Mouse (Mus musculus) left cerebral cortex, adult 2 months (tissue): ENCODE results near the gene Ctnnal1. TPM values are rescaled to one million over a fixed set of nuclear protein-coding genes. Genes with fewer than 3 reads are reported as not detected.

Source experiments
- DNase-seq, 2 experiments: peaks; one replicate each; pipeline ENCODE4 v3.0.0; 2021 to 2022; ENCODE audit warnings: low spot score in 2 of 2, mixed read lengths in 1 of 2; ENCODE audit errors: extremely low spot score in 1 of 2
- H3K27ac ChIP-seq: fragments of 200-600 bp; 2 replicates; pipeline ENCODE4 v1.8.1; 2022
- H3K4me3 ChIP-seq: fragments of 200-600 bp; 2 replicates; pipeline ENCODE4 v1.8.1; 2022
- CTCF ChIP-seq: fragments of 200-600 bp; IDR thresholded peaks from 2 replicates; pipeline ENCODE4 v1.8.1; 2022; ENCODE audit warnings: antibody characterized with exemption, mild to moderate bottlenecking, moderate library complexity
- intact Hi-C: fragments of 180-260 bp; cut with DNase I; formaldehyde crosslinking; loops from one replicate; pipeline ENCODE4 v1.15.1; 2025
- total RNA-seq, 2 experiments: library from RNA; stranded (reverse); gene quantifications; 2 replicates each; pipeline ENCODE4 v1.2.3; 2021

The Ctnnal1 gene
- total RNA-seq, 2 experiments from 2014 or later, result 19.9 to 20.2 TPM

DNA sequence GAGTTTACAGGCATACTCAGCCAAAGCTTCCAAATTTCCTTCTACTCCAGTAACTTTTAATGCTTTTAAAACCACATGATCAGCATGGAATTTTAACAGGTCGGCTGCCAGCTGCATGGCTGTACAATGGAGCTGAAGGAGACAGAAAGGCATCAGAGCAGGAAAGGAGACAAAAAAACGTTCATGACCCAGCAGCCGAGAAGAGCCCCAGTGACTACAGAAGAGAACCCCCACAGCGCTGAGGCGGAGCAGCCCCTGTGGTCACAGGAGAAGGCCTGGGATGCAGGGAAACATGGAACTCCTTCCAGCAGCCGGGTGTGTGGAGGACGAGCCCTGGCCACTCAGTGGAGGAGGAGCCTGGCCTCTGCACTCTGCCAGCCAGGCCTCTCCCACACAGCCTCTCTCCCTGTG, 35.5 kb downstream of the Ctnnal1 start:
- TF ChIP-seq CTCF, result no peak
- DNase-seq, result peak in 1 of 2 experiments; percentile 37
- Histone ChIP-seq H3K27ac (peak overlapping the region; percentile 40; the same call in 1 of the 2 replicates), H3K4me3 (no peak overlapping the region)
- intact Hi-C loops, result no loop called here

DNA sequence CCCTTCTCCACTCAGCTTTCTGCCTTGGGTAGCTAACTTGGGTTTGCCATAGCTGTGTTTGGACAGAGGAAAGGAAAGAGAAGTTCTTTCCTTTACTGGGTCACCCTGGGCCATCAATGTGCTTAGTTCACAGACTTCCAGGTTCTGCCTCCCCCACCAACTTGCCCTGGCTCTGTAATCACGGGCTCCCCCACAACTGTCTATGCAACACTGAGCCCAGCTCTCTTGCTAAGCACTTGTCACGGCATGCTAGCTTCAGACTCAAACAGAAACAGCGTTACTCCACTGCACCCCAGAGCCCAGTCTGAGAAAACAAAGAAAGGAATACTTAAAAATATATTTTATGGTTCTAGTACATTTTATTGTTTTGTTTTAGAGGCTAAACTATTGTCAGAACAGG, 36.1 kb downstream of the Ctnnal1 start:
- H3K4me3 ChIP-seq, result no peak overlapping the region
- no peak for TF ChIP-seq CTCF
- DNase-seq, result no peak
- intact Hi-C loops, result no loop called here
- peak overlapping the region; percentile 44; the same call in 1 of the 2 replicates for H3K27ac ChIP-seq

DNA sequence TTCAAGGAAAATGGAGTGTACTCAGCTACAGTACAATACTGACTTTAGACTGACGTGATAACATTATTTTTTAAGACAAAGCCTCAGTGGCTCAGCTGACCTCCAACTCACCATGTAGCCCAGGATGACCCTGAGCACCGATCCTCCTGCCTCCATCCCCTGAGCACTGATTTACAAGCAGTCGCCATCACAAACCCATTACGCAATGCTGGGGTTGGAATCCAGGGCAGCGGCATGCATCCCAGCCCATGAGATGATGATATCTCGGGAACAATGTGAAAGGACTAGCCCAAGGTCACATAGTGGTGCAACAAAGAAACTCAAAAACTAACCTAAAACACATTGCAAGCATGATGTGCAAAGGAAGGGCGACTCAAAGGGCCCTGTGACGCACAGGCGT, 40.8 kb downstream of the Ctnnal1 start:
- Histone ChIP-seq H3K4me3 (no peak overlapping the region), H3K27ac (no peak overlapping the region)
- no peak for TF ChIP-seq CTCF
- intact Hi-C loops, result no loop called here
- DNase-seq, result no peak

DNA sequence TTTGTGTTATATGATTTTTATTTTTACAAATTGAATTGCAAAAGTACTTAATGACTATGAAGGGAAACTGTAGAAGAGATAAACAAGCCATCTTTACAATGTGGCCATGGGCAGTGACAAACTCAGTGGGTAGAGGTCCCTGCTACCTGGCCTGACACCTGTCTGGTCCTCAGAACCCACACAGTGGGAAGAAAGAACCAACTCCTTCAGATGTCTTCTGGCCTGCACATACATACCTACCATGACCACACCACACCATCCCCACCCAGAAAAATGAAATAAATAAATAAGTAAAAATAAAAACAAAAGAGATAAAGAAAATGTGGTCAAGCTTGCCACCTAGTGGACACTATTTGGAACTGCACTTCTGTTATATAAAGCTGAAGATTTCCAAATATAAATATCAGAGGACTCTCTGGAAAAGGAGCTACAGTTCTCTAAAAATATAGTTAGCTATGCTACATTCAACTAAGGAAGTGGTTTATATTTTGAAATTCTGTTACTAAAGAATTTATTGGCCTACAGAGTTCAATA, 44.9 kb downstream of the Ctnnal1 start:
- Histone ChIP-seq H3K27ac (peak overlapping the region; percentile 51), H3K4me3 (no peak overlapping the region)
- DNase-seq, result no peak
- TF ChIP-seq CTCF, result peak; percentile 91
- intact Hi-C loops, result no loop called here

DNA sequence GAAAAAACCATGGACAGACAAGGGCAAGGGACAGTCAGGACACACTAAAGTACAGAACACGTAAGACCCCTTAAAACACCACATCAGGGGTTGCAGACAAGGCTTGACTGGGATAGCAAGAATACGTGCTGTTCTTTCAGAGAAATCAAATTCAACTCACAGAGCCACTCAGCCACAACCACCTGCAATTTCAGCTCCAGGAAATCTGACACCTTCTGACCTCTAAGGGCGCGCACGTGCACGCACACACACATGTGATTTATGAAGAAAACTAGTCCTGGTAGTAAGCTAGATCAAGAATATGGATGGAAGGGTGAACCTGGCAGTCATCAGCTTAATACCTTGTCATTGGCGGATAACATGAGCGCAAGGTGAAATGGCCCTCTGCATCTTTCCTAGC, 49.9 kb downstream of the Ctnnal1 start:
- no peak overlapping the region for H3K4me3 ChIP-seq
- TF ChIP-seq CTCF, result no peak
- intact Hi-C loops, result no loop called here
- no peak for DNase-seq
- no peak overlapping the region for H3K27ac ChIP-seq

DNA sequence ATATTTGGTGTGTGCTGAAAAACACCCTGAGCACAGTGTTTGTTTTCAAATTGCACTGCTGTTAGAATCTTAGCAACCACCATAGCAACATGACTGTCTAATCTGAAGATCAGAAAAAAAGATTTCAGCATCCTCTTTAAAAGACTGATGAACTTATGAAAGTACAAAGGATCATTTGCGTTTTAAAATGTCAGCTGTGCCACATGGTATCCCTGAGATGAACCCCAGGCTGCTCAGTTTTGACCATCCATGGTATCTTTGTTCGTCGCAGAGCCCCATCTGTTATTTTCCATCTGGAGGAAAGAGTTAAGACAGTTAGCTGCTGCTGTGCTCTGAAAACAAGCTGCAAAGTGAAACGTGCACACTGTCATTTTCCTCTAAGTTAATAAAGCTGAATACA, 52.9 kb downstream of the Ctnnal1 start:
- DNase-seq, result no peak
- no peak overlapping the region for H3K4me3 ChIP-seq
- intact Hi-C loops, result no loop called here
- no peak for TF ChIP-seq CTCF
- no peak overlapping the region for H3K27ac ChIP-seq

DNA sequence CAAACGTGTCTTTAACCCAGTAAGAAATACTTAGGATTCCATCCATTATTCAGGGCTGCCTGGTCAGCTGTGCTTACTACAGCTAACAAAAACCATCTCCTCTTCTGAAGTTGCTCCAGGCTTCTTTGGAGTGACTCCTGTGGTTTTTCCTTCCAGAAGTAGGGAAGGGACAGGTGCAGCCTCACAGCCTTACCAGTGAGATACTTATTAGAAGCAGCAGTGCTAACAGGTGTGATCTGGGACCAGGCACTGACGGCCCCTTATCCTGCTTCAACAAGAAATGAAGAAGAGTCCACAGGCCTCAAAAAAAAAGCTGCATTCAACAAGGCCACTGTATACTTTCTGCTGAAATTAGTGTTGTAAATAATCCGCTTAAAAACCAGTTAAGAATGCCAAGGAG, 53.3 kb downstream of the Ctnnal1 start:
- intact Hi-C loops, result no loop called here
- no peak for DNase-seq
- Histone ChIP-seq H3K4me3 (no peak overlapping the region), H3K27ac (no peak overlapping the region)
- no peak for TF ChIP-seq CTCF

DNA sequence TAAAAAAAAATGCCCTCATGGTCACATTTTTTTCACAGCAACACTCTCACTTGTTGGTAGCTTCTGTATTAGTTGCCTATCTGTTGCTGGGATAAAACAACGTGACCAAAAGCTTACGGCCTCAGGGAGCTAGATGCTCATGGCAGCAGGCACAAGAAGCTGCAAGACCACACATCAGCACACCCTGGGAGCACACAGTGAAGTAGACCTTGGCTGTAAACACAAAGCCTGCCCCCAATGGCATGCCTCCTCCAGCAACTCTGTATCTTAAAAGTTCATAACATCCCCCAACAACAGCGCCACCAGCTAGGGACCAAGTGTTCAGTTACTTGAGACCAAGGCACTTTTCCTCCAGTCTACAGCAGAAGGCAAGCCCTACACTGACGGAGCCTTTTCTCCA, 55.9 kb downstream of the Ctnnal1 start:
- DNase-seq, result no peak
- H3K4me3 ChIP-seq, result no peak overlapping the region
- intact Hi-C loops, result no loop called here
- no peak for TF ChIP-seq CTCF
- no peak overlapping the region for H3K27ac ChIP-seq

DNA sequence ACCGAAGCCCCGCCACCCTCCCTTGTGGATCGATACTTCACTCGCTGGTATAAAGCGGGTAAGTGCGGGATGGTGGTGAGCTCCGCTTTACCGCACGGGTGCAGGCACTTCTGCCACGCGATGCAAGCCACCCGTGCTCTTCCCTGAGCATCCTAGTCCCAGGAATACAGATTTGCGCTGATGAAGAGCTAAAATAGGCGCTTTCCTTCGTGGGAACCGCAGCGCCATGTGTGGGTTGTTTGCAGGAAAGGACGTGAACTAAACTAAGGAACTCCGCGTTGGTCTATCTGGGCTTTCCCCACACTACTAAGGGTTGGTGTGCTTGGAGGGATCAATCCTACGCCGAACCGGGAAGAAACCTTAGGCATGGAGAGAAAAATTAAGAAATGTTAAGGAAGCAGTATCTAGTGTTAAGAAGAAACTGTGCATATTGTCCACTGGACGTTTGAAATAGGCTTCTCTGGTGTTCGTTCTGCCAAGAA, 62.3 kb downstream of the Ctnnal1 start:
- no peak for DNase-seq
- TF ChIP-seq CTCF, result no peak
- peak overlapping the region; percentile 92 for H3K27ac ChIP-seq
- H3K4me3 ChIP-seq, result peak overlapping the region; percentile 71
- intact Hi-C loops, result no loop called here

DNA sequence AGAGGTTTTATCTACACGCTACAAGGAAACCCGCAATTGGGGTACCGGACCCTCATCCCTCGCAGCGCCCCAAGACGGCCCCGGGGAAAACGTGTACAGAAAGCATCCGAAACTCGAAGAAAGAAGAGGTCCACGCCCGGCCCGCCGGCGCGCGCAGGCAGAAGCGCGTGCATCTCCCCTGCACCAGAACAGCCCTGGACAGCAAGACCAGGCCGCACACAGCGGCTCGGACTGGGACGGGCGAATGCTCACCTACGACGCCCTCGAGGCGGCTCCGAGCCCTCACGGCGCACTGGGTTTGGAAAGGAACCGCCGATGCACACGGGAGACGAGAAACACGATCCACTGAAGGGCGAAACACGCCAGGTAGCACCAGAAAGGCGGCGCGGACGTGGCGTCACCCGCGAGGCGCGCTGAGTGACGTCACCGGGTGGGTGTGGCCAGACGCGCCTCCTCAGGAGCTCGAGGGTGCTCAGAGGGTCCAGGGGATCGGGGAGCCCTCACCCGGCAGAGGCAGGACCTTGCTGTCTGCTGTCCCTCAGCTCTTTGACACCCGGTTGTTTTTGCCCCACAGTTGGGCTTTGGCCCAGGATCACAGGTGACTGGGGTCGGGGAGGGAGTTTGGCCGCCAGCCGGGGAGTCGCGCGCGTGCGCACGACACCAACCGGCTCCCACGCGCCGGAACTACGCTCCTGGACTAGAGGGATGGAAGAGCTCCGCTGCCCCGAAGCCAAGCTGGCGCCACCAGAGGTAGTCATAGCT, 62.9 kb downstream of the Ctnnal1 start, which contains the start of the genes Elp1 and Fam206a:
TSS of gene Elp1 (minus strand) at position 425 of the 762 bp plus-strand sequence.
TSS of gene Fam206a (plus strand) at position 439 of the 762 bp plus-strand sequence.
- Histone ChIP-seq H3K4me3 (peak within 1 kb of the TSS; percentile 71), H3K27ac (peak within 1 kb of the TSS; percentile 92)
- intact Hi-C loops, result no loop called here
- DNase-seq, result peak; percentile 96 to 99
- no peak for TF ChIP-seq CTCF

DNA sequence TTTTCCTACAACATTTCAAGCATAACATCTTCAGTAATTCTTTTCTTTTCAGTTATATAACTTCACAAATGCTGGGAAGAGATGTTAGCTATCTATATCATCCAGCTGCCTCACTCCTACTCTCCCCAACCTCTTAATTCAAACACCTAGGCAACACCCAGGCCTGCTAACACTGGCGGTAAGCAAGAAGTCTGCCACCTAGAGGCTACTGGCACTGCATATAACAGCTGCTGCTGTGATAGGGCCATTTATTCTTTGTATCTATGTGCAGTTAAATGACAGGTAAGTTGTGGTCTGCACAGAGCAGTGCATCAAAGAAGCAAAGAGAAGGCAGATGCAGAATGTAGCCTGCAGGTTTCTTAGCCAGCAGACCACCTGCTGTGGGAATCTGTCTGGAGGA, 73.6 kb downstream of the Ctnnal1 start:
- intact Hi-C loops, result loop anchor here (5.0 kb wide), 1 partner anchor 34 kb away; no protein-coding TSS in a partner anchor
- peak; percentile 62 for TF ChIP-seq CTCF
- Histone ChIP-seq H3K27ac (no peak overlapping the region), H3K4me3 (no peak overlapping the region)
- DNase-seq, result no peak

DNA sequence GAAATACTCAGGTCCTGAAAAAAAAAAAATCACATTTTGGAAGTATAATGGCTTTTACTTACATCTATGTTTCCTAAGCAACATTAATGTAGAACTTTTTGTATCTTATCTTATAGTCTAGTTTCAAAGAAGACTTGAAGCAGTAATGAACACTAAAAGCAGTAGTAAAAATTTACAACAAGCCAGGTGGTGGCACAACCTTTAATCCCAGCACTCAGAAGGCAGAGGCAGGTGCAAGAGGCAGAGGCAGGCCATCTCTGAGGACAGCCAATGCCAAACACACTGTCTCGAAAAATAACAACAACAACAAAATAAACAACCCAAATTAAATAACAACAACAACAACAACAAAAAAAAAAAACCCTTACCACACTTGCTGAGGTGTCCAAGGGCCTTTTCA, 93.9 kb downstream of the Ctnnal1 start:
- no peak for TF ChIP-seq CTCF
- intact Hi-C loops, result no loop called here
- no peak for DNase-seq
- Histone ChIP-seq H3K27ac (no peak overlapping the region), H3K4me3 (no peak overlapping the region)
